Mouse (Mus musculus) cerebellum, postnatal 14 days (tissue): ENCODE data around the gene Prss53.

Source experiments
- DNase-seq, 2 experiments: peaks; one replicate each; pipeline ENCODE4 v3.0.0; 2021; ENCODE audit warnings: mixed read lengths in 2 of 2

Prss53 gene

DNA sequence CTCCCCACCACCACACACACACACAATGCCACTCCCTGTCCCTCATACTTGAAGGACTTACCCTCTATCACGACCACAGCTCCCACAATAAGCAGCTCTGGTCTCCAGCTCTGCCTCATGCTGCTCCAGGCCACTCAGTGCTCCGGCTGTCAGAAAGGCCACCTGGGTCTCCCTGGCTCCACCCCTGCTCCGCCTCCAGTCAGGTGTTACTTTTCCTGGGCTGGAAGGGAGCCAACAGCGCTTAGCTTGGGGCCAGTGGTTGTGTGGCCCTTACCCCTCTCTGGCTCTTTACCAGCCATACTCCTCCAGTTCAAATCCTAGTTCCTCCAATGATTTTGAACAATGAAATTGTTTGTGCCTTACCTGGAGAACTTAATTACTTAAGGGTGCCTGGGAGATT is at the start of gene Prss53:
TSS of gene Prss53 (minus strand) at position 173 of the 400 bp plus-strand sequence.
- DNase-seq, result peak in 1 of 2 experiments; percentile 43

DNA sequence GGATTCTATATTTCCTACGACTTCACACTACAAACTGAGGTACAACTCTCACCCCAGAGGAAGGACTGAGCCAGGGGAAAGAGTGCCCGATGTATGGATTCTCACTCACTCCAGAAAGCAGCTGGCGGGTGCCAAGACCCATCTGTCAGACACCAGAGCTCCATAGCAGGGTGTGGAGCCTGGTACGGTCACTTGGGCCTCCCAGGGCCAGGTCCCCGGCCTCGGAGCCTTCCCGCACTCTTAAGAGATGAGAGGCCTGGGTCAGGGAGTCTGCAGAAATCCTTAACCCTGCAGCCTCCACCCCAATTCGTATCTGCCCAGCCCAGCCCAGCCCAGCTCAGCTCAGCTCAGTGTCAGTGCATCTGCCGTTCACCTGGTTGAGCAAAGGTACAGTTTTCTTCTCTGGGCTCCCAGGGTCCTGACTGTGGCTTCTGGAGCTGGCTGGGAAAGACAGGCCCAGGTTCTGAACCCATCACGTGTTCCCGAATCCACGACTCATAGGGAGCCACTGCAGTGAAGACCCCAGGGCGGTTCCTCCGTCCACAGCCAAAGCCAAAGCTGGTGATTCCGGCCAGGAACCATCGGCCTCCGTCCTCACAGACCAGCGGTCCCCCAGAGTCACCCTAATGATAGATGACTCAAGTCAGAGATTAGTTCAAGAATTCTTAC is 45.6 kb upstream of the Prss53 start:
- DNase-seq, result peak; percentile 38 to 44

DNA sequence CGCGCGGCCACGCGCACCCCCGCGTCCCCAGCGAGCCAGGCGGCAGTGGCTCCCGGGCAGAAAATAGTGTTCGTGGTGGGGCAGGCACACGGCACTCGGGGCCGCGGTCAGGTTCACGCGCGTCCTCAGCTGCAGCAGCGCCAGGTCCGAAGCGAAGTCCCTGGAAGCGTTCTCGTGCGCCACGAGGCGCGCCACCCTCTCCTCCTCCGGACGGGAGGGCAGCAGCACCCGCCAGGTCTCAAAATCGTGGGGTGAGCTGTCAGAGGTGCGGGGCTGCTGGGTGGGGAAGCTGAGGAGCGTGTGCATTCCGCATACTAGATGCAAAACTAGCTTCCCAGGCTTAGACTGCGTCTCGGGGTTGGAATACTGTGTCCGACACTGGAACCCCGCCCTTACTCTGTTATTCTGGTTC is 45.0 kb upstream of the Prss53 start:
- DNase-seq, result no peak

DNA sequence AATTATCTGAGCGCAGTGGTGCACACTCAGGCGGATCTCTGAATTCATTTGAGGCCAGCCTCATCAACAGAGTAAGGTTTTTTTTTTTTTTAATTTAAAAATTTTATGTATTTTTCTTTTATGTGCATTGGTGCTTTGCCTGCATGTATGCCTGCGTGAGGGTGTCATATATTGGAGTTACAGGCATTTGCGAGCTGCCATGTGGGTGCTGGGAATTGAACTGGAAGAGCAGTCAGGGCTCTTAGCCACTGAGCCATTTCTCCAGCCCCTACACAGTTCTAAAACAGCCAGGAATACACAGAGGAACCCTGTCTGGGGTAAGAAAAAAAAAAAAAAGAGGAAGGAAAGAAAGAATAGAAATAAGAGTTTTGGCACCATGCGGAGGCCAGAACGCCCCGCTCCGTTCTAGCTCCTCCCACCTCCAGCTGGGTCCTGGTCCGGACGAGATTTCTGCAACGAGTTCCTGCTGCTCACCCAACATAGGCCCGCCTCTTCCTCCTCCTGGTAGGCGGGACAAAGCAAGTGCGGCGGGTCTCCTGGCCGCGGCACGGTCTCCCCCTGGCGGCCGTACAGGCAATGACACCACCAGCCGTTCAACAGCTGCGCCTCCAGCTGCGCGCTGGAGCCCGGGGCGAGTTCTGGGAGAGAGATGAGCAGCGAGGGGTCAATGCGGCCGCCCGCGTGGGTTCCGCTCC is 44.4 kb upstream of the Prss53 start:
- DNase-seq, result peak; percentile 96

DNA sequence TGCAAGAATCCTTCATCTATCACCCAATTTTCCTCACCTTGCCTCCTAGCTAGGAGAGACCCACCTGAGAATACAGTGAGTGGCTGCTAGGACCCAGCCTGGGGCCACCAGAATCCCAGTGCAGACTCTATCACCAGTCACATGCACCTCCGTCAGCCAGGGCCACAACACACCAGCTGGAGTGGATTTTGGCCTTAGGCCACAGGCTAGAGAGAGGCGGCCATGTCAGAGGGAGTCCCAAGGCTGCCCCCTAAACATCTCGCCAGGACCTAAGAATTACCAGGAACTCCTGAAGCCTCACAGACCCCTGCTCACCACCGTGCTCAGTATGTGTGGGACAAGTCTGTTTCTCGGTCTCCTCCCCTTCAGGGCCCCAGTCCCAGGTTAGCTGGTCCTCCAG is 43.3 kb upstream of the Prss53 start:
- DNase-seq, result peak in 1 of 2 experiments; percentile 32

DNA sequence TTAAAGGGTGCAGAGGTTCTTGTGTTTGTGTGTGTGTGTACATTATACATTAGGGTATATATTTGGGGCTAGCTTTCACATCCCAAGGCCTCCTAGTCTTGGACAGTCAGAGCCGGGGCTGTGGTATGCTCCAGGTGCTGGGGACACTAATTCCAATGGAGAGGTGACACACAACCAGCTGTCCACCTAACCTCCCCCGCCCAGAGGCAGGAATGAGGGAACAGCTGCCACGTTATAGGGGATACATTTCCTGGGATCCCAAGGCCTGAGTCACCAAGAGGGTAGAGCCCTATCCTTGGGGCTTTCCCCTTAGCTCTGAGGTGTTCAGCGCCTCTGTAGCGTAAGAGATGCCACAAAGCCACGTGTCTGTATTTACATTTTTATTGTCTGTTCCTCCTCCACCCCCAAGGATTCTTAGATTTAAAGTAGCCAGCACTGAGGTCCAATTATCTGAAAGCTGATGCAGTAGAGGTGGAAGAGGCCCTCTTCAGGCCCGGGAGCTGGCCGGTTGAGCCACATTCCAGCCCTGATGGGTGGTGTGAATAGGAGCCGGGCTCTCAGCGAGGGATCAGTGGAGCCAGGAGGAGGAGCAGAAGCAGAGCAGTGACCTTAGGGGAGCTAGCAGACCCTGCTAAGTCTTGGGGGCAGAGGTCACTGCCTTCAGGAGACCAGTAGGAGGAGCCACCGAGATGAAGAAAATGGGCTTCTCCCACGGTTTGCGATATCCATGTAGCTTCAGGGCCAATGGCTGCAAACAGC is 41.7 kb upstream of the Prss53 start:
- no peak for DNase-seq

DNA sequence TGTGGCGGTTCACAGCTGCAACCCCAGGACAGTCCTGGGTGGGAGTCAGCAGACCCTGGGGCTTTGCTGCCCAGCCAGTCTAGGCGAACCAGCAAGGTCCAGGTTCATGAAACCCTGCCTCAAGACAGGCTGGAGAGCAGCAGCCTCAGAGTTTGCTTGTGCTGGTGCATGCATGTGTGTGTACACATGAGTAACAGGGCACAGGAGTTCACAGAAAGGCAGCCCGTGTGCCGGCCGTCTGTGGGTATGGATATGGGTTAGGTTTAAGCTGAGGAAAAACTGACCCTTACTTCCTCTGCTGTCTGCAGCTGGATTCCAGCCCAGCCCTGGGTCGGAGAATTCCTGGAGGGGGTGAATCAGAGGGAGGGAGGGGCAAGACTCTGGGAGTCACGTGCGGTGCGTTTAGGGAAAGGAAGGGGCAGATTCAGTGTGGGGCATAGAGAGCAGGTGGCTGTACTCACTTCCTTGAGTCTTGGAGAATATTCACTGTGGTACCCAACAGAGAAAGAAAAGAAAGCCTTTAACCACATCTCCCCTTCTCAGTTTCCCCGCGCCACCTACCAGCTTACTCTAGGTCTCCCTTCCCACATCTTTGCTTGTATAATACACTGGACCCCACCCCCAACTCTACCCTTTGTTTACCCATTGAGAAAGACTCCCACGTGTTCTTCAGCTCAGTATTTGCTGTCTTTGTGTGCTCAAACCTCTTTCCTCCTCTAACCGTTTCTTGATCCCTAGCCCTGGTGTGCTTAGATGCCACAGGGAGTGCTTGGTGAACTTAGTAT is 40.8 kb upstream of the Prss53 start:
- DNase-seq, result no peak

DNA sequence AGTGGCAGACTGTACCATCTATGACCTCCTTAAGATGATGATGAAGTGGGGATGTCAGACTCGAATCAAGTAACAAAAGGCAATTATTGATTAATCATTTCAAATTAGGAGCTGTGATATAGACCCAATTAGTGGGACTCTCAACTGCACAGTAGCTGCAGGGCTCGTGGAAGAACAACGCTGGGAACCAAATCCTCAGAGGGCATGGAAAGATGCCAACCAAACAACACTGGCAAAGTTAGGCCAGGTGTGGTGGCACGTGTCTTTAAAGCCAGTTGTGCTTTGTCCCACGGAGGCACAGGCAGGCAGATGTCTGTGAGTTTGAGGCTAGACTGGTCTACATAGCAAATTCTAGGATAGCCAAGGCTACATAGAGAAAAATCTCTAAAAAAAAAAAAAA is 39.9 kb upstream of the Prss53 start:
- no peak for DNase-seq

DNA sequence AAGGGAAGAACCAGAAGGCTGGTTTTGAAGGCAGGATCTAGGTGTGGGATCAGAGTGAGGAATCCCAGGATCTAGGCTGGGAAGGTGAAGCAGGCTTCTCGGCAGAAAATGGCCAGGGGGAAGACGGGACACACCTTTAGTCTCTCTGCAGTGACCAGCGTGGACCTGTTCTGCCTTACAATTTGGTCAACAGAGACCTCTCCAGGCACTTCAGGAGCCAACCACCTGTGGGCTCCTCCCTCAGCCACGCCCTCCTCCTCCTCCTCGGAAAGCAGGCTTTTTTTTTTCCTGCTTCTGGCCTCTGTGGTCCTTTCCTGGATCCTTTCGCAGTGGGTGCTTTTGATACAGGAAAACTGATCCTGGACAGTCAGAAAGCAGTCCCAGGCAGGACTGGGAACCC is 39.2 kb upstream of the Prss53 start, which contains the start of gene Prss8:
TSS of gene Prss8 (minus strand) at position 182 of the 400 bp plus-strand sequence.
- no peak for DNase-seq

DNA sequence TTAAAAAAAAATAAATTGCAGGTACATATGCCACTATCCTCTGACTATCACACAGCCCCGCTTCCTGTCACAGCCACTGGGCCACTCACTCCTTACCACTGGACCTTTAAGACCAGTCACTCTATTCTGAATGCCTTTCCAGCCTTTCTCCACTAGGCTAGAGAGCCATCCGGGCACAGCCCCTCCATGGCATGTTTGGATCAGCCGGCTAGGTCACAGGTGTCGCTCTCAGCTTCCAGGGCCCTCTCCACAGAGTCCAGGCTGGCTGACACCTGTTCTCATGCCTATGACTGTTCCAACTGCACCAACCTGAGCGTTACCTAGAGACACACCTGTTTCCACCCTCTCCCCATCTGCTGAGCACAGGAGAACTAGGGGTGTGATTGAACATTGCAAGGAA is 37.8 kb upstream of the Prss53 start:
- peak; percentile 62 to 75 for DNase-seq

DNA sequence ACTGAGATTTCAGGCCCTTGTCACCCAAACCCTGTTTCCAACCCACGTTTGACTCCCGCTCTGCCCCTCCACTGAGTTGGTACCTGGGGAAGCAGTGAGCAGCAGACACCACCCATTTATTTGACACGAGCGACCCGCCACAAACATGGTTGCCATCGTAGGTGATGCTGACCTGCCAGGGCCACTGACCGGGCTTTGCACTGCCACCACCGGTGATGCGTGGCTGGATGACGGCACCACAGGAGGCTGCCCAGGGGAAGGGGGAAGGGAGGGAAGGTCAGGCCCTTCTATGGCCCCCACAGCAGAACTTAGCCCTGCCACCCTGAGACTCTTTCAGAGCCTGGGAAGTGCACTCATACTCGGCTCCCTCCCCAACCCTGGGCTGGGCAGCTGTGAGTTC is 37.0 kb upstream of the Prss53 start:
- DNase-seq, result no peak

DNA sequence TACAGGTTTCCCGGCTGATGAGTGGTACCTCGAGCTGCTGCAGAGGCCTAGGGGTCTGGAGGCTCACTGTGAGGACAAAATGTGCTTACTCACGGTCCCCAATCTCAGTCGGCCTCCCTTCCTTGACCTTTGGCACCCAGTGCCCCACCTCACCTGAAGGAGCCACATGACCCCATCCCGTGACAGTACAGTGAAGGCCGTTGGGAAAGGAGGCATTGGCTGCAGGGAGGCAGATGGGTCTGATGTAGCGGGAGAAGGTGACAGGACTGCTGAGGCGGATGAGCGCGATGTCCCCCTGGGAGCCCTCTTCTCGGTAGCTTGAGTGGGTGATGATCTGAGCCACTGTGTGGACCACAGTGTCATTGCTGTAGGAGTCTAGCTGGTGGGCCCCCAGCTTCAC is 36.1 kb upstream of the Prss53 start:
- no peak for DNase-seq

DNA sequence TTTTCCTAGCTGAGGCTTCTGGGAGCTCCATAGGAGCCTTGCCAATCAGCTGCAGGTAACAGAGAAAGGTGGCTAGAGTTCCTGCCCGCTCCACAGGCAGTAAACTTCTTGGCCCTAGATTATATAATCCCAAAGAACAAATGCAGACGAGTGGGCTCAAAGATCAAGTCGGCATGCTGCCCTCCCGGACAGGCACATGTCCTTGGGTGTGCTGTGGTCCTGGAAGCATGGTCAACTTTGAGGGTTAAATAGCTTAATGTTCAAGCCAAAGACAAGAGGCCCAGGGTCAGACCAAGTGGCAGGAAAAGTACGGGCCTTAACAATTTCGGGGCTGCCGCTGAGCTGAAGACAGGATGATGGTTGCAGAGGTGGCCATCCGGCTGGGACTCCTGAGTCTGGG is 35.3 kb upstream of the Prss53 start:
- DNase-seq, result no peak

DNA sequence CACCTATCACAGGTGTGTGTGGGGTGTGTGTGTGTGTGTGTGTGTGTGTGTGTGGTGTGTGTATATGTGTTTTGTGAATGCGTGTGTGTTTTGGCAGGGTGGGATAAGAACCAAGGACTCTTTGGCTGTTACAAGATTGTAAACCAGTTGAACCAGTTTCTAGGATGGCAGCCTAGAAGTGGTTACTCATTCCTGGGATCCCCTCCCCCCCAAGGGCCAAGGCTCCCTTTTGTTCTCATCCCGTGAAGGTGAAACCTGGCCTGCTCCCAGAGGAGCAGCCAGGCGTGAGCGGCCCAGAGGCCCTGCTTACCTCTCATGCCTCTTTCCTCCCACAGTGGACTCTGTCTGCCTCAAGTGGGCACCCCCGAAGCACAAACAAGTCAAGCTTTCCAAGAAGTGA is 34.5 kb upstream of the Prss53 start:
- no peak for DNase-seq

DNA sequence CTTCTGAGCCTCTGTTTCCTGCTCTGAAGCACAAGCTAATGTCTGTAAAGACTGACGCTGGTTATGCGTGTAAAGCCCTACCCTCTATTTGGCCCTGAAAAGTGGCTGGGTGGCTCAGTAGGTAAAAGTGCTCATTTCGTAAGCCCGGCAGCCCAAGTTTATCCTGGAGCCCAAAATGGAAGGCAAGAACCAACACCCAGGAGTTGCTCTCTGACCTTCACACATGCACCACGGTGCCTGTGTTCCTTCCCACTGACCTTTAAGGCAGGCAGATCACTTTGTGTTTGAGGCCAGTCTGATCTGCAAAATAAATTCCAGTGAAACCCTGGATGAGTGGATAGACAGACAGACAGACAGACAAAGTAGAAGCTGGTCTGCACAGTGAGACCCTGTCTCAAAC is 32.9 kb upstream of the Prss53 start:
- DNase-seq, result no peak

DNA sequence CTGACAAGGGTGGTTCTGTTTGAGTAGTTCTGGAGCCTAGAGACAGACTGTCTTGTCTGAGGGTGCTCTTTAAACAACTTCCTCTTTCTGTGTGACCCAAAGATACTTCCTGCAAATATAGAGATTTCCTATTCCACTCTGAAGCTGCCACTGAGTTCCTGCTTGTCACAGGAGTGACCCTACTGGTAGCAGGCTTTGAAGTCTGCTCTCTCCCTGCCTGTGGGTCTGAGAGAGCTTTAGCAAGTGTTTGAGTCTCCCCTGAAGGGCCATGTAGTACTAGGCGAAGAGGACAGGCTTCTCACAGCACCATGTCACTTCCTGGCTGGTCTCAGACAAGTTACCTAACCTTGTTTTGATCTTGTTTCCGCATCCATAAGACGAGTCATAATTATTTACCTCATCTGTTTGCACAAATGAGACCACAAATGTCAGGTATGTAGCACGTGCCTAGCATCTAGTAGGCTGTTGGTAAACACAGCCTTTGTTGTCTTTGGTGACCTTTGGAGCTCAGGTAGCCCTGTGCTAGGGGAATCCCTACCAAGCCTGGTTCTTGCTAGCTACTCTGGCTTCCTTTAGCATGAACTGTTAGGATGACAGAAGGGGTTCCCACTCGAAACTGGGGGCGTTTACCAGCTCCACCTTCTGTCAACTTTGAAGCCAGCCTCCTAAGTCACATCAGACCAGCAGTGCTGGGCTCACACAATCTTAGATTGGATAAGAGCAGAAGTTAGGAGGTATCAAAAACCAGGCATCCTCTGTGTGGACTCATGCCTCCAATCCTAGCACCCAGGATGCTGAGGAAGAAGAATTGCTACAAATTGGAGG is 31.9 kb upstream of the Prss53 start:
- DNase-seq, result no peak

DNA sequence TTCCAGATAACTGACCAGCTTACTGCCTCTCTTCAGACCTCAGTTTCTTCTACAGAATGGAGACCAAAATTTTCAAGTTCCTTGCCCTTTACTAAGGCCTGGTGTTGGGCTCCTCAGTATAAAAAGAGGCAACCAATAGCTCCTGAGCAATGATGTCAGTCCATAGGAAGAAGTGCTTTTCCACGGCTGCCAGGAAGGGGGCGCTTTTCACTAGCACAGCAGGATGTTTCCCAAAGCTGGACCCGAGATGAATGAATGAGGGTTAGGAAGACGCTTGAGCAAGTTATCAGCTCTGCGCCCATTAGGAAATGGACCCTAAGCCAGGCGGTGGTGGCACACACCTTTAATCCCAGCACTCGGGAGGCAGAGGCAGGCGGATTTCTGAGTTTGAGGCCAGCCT is 30.7 kb upstream of the Prss53 start:
- DNase-seq, result peak in 1 of 2 experiments; percentile 40

DNA sequence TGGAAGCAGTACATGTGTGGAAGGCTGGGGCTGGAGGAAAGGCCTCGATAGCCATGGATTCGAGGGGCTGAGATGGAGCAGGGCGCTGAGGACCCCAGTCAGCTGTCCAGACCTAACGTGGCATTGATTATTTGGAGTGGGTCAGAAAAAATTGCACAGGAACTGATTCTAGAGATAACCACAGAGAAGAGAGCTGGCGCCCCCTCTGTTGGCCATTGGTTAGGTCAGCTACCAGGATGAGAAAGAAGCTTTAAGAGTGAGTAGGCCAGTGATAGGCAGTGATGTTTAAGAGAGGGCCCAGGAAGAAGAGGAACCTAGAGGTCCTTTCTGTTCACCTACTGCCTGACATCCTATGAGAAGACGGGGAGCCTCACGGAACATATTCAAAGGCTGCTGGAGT is 28.5 kb upstream of the Prss53 start:
- DNase-seq, result peak in 1 of 2 experiments; percentile 68

DNA sequence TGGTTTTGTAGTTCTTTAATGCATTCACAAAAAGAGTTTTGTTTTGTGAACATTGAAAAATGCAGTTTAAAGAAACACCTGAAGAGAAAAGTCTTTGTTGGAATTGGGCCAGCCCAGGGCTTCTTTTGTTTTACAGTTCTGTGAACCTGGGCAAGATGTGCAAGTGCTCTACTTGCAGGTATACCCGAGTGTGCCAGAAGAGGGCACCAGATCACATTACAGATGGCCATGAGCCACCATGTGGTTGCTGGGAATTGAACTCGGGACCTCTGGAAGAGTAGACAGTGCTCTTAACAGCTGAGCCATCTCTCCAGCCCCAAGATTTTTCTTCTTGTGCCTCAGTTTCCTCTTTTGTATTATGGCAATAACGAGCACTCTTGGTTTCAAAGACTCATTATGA is 27.4 kb upstream of the Prss53 start:
- peak; percentile 56 to 76 for DNase-seq

DNA sequence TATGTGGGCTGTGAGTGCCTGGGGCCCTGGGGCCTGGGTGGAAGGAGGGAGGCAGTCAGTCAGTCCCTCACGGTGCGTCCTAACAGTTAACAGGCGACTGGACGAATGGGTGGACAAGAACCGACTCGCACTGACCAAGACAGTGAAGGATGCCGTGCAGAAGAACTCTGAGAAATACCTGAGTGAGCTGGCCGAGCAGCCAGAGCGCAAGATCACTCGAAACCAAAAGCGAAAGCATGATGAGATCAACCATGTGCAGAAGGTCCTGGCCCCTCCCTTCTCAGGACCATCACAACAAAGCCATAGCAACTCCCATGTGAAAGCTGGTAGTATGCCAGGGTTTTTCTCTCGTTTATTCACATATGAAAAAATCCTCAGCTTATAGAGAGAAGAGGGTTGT is 24.5 kb upstream of the Prss53 start:
- no peak for DNase-seq

DNA sequence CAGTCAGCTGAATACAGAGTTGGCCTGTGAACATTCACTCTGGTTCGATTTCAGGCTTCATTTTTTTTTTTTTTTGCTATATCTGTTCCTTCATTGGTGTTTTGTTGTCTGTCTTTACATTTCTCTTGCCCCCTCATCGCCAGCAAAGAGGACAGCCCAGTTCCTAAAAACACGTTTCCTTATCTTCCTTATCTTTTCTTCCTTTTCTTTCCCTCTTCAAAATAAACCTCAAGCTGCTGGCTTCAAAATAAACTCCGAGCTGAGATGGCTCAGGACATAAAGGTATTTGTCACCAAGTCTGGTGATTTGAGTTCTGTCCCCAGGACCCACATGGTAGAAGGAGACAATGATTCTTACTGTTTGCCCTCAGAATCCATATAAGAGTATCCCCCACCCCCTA is 22.2 kb upstream of the Prss53 start:
- no peak for DNase-seq
